Mouse (Mus musculus): ENCODE measurements around the gene Plcl2. TPM values are rescaled to one million over a fixed set of nuclear protein-coding genes. Genes with fewer than 3 reads are reported as not detected.

The Plcl2 gene
- 53.1 and 57.6 TPM in 2 replicates for total RNA-seq (2021)
- long read RNA-seq, experiment 1, full-length matches to known transcripts = 31 of 72 reads
- long read RNA-seq, experiment 1, partial matches to known transcripts = 13 of 72 reads
- long read RNA-seq, experiment 1, other reads (novel, unspliced or antisense) = 28 of 72 reads
- long read RNA-seq, experiment 2, full-length matches to known transcripts = 29 of 60 reads
- long read RNA-seq, experiment 2, partial matches to known transcripts = 9 of 60 reads
- long read RNA-seq, experiment 2, other reads (novel, unspliced or antisense) = 22 of 60 reads

- peak; percentile 81 for DNase-seq
Measured at GRCm38 (mm10) chr17:50509251-50510104, at the start of gene Plcl2. TSS of gene Plcl2 (plus strand) at chr17:50509403.

DNA sequence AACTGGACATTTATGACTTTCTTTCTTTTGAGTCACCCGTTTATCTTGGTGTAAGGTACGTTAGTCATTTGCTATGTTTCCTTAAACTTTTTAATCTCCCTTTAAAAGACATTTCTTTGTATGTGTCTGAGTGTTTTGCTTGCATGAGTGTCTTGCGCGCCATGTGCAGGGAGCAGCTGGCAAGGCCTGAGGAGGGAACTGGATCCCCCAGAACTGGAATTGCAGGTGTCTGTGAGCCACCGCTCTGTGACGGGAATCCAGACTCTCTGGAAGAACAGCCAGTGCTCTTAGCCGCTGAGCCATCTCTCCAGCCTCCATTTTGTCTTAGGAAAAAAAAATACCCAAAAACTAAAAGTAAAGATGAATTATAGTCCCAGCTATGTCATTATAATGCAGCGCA is 48.9 kb upstream of the Plcl2 start:
- DNase-seq = no peak

DNA sequence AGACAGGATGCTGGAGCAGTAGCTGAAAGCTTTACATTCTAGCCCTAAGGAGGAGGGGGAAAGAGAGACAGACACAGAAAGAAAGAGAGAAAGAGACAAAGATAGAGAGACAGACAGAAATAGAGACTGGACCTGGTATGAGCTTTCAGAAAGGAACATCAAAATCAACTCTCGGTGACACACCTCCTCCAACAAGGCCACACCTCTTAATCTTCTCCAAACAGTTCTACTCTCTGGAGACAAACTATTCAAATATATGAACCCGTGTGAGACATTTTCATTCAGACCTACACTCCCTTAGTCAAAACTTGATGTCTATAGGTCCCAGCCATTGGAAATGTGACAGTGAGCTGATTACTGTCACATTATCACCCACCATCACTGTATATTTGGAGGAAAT is 41.8 kb upstream of the Plcl2 start:
- no peak for DNase-seq

- DNase-seq = no peak
Measured at GRCm38 (mm10) chr17:50469126-50469525, 40.1 kb upstream of the Plcl2 start.

DNA sequence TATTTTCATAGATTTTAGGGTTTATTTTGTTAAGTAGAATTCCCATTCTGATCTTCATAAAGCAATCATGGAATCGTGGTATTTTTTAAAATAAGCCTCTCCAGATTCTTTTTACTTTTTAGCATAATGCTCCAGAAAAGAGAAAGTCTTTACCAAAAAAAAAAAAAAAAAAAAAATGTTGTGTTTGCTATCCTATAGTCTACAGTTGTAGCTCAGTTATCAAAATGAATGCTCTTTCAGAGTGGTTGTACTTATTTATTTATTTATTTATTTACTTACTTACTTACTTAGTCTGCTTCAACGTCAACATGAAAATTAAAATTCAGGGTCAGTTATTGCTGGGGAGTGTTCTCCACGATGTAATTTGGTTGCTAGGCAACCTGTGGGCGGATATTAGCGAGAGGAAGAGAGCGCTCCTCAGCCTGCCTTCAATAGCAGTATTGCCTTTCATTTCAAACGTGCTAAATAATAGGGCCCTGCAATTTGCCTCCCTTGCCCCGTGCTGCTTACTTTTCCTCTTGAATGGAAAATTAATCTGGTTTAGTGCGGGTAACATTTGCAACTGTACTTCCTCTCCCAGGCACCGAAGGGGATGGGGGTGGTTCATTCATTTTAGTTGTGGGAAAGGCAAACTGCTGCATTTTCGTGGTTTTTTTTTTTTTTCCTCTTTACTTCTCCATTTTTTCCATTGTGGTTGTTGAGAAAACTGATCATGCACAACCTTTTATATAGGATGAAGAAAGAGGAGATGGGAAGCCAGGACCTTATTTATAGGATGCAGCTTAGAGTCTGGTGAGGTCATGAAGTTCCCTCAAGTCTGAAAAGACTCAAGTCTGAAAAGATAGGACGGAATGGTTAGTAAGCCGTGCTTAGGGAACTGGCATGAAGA is 39.4 kb upstream of the Plcl2 start:
- DNase-seq = peak; percentile 65

- peak; percentile 65 for DNase-seq
Measured at GRCm38 (mm10) chr17:50470432-50471078, 38.6 kb upstream of the Plcl2 start.

- DNase-seq = peak; percentile 42
Measured at GRCm38 (mm10) chr17:50471230-50471629, 38.0 kb upstream of the Plcl2 start.

GRCm38 (mm10) chr17:50477277-50477676 is 31.9 kb upstream of the Plcl2 start:
- DNase-seq = no peak

DNA sequence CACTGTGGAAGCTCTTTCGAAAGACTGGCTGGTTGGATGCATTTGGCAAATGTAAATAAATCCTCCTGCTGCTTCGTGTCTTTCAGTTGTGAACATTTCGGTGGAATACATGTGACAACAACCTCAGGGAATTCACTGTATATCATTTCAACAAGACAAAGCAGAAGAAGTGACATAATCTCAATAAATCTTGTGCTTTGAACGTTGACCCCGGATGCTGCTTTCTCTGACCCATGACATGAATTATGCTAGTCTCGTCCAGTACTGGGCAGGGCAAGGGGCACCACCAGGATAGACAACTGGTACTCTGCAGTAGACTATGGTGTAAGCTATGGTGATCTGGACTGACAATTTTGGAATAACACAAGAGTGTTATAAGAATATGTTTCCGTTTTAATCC is 28.3 kb upstream of the Plcl2 start:
- no peak for DNase-seq

GRCm38 (mm10) chr17:50483700-50484099 is 25.5 kb upstream of the Plcl2 start:
- DNase-seq = no peak

DNA sequence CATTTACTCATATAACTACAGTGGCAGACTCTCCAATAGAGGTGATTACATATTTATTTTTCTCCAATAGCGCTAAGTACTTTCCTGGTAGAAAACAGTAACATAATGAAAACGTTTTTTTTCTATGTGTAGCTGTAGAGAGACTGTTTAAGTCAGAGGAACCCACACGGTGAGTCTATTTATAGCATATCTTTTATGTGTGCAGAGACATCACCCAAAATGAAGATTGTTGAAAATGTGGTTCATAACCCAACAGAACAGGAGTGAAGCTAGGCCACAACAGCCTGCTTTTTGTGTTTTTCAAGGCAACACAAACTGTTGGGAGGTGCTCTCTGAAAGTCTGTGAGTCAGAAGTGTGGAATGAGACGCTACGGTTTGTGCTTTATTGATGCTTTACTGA is 24.2 kb upstream of the Plcl2 start:
- DNase-seq = no peak

GRCm38 (mm10) chr17:50487058-50487618 is 22.1 kb upstream of the Plcl2 start:
- DNase-seq = peak; percentile 65

- peak; percentile 33 for DNase-seq
Measured at GRCm38 (mm10) chr17:50487670-50488069, 21.5 kb upstream of the Plcl2 start.

DNA sequence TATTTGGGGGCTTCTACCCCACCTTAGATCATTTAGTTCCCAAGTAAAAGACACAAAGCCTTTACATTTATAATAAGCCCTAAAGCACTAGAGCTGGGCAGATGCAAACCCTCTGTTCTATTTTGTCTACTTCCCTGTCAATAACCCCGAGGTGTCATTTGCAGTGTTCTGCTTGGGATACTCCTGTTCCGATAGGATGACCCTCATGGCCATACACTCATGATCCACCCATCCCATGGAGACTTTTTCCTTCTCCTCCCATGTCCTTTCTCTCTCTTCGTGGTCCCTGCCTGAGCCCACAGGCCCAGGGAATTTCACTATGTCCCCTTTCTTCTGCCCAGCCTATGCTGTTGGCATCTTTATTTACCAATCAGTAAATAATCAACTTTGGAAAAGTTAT is 20.8 kb upstream of the Plcl2 start:
- no peak for DNase-seq

GRCm38 (mm10) chr17:50488895-50489294 is 20.3 kb upstream of the Plcl2 start:
- no peak for DNase-seq

GRCm38 (mm10) chr17:50490644-50491430 is 18.4 kb upstream of the Plcl2 start:
- no peak for DNase-seq

GRCm38 (mm10) chr17:50491496-50491895 is 17.7 kb upstream of the Plcl2 start:
- DNase-seq = no peak

- peak; percentile 64 for DNase-seq
Measured at GRCm38 (mm10) chr17:50495216-50495889, 13.8 kb upstream of the Plcl2 start.

- peak; percentile 59 for DNase-seq
Measured at GRCm38 (mm10) chr17:50498062-50498697, 11.0 kb upstream of the Plcl2 start.
